Mouse (Mus musculus) adrenal gland, adult 8-10 months (tissue): ENCODE results near the gene Amer3. TPM values are rescaled to one million over a fixed set of nuclear protein-coding genes. Genes with fewer than 3 reads are reported as not detected.
"Not testable (repeated sequence)": the region's sequence is repeated elsewhere in the genome, so short reads cannot be mapped to it uniquely, and the experiment has no call there.

Experiments used
- DNase-seq: peaks from one replicate; pipeline ENCODE4 v3.0.0; 2022
- total RNA-seq, 4 experiments: library from RNA; stranded (reverse); gene quantifications; 2 replicates each; pipeline ENCODE4 v1.2.4; 2022

Gene Amer3
- 1 to 10 TPM in 3 of 4 experiments, under 1 TPM in 1; 0.77 to 1.6 (median 1.2) TPM for total RNA-seq

- DNase-seq, result peak; percentile 11
Measured at GRCm38 (mm10) chr1:34578851-34579781, at the start of gene Amer3. Amer3 (plus strand) TSS chr1:34579657.

GRCm38 (mm10) chr1:34534574-34534973, 44.9 kb upstream of the Amer3 start:
- DNase-seq, result not testable (repeated sequence)

GRCm38 (mm10) chr1:34535043-34535698, 44.3 kb upstream of the Amer3 start, which contains the start of gene Cfc1:
Cfc1 (plus strand) TSS chr1:34535648.
- DNase-seq, result not testable (repeated sequence)

GRCm38 (mm10) chr1:34536291-34536766, 43.1 kb upstream of the Amer3 start:
- DNase-seq, result no peak

GRCm38 (mm10) chr1:34536767-34537485, 42.5 kb upstream of the Amer3 start:
- DNase-seq, result no peak

GRCm38 (mm10) chr1:34547074-34547473, 32.4 kb upstream of the Amer3 start:
- DNase-seq, result no peak

GRCm38 (mm10) chr1:34553690-34554089, 25.8 kb upstream of the Amer3 start:
- DNase-seq, result no peak

GRCm38 (mm10) chr1:34554275-34554674, 25.2 kb upstream of the Amer3 start:
- no peak for DNase-seq

- DNase-seq, result no peak
Measured at GRCm38 (mm10) chr1:34560843-34561242, 18.6 kb upstream of the Amer3 start, which contains the start of gene Prss40. Prss40 (minus strand) TSS chr1:34560943.

GRCm38 (mm10) chr1:34564383-34565045, 14.9 kb upstream of the Amer3 start:
- no peak for DNase-seq

GRCm38 (mm10) chr1:34568120-34568519, 11.3 kb upstream of the Amer3 start:
- DNase-seq, result no peak

GRCm38 (mm10) chr1:34569876-34570275, 9.6 kb upstream of the Amer3 start:
- no peak for DNase-seq

GRCm38 (mm10) chr1:34571431-34571830, 8.0 kb upstream of the Amer3 start:
- DNase-seq, result no peak

GRCm38 (mm10) chr1:34573221-34573620, 6.2 kb upstream of the Amer3 start:
- no peak for DNase-seq

GRCm38 (mm10) chr1:34579782-34580356, 412 bp downstream of the Amer3 start:
- no peak for DNase-seq

GRCm38 (mm10) chr1:34582218-34582617, 2.8 kb downstream of the Amer3 start:
- no peak for DNase-seq

GRCm38 (mm10) chr1:34583821-34584263, 4.4 kb downstream of the Amer3 start:
- no peak for DNase-seq

GRCm38 (mm10) chr1:34584736-34585135, 5.3 kb downstream of the Amer3 start:
- no peak for DNase-seq

GRCm38 (mm10) chr1:34587298-34588096, 8.0 kb downstream of the Amer3 start:
- DNase-seq, result no peak

- DNase-seq, result no peak
Measured at GRCm38 (mm10) chr1:34600000-34600399, 20.5 kb downstream of the Amer3 start.
